Mouse (Mus musculus): Measurements from ENCODE around the gene Slc25a28. TPM values are rescaled to one million over a fixed set of nuclear protein-coding genes. Genes with fewer than 3 reads are reported as not detected.

Gene Slc25a28
- total RNA-seq, 4 experiments from 2014 or later = 44.9 to 53.6 (median 48.0) TPM

GRCm38 (mm10) chr19:43678467-43679003, 3.9 kb upstream of the Slc25a28 start:
- no peak for DNase-seq (ENCODE audit: low spot score in 2 of 2)

DNA sequence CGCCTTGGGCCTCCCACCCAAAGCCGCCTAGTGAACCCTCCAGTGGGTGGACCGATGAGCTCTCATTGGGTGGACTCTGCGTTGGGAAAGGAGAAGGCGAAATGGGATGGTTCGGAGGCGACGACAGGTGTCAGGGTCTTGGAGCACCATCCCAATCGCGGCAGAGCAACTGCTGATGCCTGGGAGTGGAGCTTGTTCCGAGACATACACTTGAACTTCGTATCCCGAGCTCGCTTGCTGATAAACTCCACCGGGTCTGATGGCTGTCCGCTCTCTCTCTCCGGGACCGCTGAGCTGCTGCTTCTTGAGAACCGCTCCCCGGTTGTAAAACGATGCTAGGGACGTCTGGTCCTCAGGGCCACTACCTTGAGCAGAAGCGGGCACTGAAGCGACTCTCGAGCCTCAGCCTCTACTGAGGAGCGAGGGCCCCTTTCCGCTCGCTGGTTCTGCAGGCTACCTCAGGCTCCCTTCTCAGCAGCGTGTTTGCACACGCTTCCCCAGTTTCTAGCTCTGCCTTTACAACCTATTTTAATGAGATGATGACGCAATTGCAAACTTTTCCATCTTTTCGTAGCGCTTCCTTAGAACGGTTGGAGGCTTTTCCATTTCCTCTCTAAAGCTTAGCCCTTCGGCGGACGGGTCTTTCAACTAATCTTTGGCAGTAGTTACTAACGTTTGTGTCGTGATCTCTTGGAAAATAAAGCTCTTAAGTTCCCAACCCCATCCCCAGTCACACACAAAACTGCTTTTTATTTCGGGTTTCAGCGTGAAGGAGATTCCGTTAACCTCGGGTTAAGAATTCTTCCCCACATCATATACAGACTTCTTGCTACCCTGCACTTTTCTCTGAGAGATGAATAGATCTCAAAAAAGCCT, 1.1 kb upstream of the Slc25a28 start:
- no peak for DNase-seq (ENCODE audit: low spot score in 2 of 2)

DNA sequence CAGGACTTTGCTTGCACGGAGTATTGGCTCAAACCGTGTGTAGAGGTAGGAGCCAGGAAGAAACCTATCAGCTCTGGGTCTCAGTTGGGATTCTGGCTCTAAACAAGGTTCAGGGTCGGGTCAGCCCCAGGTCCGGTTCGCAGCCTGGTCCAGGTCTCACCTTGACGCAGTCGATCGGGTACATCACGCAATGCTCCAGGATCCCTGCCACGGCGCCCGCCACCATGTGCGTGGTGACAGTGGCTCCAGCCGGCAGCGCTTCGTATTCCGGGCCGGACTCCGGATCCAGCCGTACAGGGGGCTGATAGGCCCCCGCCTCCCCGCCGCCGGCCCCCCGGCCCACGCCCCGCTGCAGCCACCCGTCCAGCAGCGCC, 378 bp downstream of the Slc25a28 start:
- DNase-seq (ENCODE audit: low spot score in 2 of 2) = peak in 1 of 2 experiments; percentile 55

DNA sequence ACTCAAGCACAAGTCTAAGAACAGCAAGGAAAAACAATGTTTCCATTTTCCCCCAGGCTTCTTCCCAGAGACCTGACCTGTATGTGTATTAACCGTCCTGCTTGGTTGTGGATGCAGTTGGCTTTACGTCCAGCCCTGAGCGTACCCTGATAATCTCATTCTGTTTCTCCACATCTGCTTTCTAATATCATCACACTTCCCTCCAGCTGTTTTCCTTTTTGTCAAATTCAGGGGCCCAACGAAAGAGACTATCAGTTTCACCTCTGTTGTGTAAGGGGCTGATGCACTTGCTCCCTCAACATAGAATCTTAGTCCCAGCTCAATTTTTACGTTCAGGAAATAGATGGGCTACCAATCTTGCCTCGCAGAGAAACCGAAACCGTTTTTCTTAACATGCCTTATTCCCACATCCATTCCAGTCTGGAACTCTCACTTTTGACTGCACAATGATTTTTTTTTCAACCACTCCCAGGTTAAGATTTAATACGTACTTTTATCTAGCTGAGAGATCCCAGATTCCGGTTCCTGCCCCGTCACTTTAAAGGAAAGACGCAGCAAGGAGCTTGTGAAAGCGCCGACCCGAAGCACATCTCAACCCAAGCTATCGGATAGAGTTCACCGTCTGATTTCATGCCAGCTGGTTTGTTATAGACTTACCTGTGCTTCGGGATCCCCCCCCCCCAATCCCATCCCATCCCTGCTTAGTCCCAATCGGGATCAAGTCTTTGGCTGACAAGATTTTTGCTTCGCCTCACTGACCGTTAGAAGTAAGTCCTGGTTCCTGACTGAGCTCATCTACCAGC, 967 bp downstream of the Slc25a28 start:
- DNase-seq (ENCODE audit: low spot score in 2 of 2) = no peak

DNA sequence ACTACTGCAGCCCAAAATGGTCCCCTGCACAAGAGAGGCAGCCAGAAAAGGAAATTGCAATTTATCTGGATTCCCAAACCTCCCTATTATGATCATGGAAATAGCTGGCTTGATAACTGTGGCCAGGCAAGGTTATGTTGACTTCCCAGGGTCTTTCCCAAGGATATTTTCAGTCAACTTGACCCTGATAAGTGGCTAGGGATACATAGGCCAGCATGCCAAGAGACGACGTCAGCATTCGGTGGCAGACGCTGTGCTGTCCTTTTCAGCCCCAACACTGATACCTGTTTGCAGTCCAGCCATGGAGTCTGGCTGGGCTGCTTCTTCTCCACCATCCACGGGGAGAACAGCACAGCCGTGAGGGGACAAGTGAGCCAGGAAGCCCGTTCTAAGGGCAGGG, 3.6 kb downstream of the Slc25a28 start:
- no peak for DNase-seq (ENCODE audit: low spot score in 2 of 2)

DNA sequence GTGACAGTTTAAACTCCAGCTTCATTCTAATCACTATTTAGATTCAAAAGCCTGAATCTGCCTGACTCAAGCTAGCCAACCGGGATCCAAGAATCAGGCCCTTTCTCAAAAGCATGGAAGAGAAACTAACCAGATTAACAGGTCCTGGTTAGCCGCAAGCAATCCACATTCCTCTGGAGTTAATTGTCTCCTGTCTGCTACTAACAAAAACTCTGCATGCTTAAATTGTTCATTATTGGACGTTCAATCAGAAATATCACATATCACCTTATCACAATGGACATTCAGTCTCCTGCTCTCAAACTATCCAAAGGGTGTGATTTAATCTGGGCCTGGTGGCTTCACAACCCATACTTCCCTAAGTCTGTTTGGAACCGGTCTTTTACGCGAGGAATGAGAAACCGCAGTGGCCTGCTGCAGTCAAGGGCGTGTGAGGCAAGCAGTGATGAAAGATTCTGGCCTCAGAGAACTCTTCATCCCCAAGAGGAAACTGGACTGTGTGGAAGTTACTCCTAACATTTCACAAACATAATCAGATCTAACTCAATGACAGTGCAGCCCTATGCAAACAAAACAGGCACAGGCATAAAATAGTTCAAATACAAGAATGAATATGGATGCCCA, 5.4 kb downstream of the Slc25a28 start:
- no peak for DNase-seq (ENCODE audit: low spot score in 2 of 2)

- DNase-seq (ENCODE audit: low spot score in 2 of 2) = no peak
These were observed 7.3 kb downstream of the Slc25a28 start for GRCm38 (mm10) chr19:43667430-43667809.

DNA sequence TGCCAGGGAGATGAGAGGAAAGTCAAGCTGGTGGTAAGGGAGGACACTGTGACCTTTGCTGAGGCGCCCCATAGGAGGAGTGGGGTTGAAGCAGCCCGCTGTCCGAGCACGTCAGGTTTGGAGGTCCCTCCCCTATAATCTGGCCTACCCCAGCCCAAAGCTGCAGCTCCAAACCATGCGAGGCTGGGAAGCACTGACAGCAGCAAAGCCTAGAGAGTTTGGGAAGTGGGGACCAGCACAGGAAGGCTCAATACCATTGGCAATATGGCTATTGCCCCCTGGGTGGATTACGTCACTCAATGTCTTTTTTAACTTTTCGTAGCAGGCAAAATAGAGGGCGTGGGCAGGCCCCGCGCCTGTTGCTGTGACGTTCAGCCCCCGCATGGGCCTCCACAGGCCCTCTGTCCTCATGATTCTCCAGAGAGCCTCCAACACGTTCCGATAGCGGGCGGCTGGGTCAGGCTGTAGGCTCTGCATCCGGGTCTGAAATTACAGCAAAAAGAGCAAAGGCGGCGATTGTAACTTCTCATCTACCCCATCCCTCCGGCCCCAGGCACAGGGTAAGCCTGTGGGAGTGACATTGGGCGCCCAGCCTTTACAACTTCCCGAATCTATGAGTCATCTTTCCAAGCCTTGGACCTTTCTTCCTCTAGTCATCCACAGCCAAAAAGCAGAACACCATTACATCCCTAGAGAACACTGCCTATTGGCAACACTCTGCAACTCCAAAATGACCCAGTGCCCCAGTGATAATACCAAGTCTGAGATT, 7.8 kb downstream of the Slc25a28 start:
- no peak for DNase-seq (ENCODE audit: low spot score in 2 of 2)

DNA sequence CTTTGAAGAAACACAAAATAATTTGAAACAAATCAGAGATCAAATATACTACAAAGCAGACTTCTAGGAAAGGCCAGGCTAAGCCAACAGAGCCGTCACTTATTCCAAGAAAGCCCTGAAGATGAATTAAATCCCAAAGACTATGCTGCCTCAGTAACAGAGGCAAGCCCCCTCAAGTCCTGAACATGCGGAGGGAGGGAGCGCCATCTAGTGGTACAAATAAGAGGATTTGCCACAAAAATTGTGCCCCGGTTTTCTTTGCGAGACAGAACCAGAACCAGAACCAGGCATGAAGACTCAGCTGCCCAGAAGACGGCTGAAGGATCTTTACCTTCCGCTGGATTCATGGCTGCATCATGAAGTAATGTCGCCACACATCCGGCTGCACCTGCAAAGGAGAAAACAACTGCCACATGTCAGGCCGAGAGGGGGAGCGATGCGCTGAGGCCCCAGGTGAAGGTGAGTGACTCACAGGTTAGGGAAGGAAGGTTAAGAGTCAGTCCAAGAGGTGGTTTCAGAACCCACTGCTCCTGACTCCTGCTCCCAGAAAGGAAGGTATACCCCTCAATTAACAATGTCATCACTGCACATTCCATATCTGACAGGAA, 9.1 kb downstream of the Slc25a28 start:
- no peak for DNase-seq (ENCODE audit: low spot score in 2 of 2)

DNA sequence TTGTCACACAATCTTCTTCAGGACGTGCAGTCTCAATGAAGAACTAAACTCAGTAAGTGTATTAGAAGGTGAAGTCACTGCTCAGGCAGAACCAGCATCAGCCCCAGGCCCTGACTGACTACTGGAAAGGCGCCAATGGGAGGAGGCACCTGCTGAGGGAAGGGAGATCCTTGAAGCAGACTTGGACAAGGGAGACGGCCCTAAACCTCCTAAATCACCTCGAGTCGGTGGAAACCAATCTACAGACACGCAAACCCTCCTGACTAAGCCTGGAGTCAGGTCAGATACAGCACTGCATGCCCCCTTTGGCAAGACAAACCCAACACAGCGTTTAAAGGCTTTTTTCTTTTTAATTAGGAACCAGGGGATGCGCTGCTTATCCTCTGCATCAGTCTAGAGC, 11.2 kb downstream of the Slc25a28 start:
- DNase-seq (ENCODE audit: low spot score in 2 of 2) = no peak

DNA sequence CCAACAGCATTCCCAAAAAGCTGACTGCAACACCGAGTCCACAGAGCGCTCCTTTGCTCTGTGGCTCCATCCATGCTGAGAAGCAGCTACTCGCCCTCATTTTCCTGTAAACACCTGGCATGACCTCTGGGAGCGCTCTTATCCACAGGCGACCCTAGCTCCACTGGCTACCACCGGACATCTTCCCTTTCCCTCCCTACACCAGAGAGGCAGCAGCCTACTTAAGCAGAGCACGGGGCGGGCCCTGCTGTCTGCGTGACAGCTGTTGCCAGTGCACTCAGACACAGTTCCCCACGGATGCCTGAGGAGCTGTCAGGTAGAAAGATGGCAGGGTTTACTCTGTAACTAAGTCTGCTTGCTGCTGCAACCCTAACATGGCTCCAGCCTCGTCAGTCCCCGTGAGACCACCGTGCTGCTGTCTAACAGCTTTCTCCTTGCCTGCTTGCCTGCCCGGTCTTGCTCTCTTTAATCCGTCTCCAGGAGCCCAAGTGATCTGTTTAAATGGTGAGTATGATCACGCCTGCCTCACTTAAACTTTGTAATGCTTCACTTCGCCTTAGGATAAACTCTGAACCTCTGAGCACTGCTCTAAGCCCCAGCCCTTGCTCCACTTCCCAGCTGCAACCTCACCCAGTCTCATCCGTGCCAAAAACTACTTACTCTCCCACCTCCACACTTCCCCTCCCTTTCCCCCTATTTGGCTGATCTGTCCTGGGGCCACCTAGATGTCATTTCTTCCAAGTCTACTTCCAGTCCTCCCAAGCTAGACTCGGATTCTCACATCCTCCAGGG, 12.3 kb downstream of the Slc25a28 start:
- DNase-seq (ENCODE audit: low spot score in 2 of 2) = no peak

DNA sequence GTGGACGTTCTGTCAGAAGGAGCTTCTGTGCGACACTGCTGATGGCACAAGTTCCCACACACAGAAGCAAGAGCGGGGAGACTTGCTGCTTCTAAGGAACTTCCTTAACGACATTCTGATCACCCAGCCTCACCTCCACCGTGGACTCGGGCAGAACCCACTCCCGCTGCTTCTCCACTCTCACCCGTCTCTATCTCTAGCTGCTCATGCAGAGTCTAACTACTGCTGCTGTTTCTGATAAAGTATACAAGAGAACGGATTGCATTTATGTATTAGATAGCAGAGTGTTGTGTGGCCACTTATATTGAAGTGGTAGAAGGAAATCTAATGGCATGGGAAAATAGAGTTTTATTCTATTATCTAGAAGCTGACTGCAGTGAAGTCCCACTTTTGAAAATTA, 13.9 kb downstream of the Slc25a28 start:
- DNase-seq (ENCODE audit: low spot score in 2 of 2) = no peak

DNA sequence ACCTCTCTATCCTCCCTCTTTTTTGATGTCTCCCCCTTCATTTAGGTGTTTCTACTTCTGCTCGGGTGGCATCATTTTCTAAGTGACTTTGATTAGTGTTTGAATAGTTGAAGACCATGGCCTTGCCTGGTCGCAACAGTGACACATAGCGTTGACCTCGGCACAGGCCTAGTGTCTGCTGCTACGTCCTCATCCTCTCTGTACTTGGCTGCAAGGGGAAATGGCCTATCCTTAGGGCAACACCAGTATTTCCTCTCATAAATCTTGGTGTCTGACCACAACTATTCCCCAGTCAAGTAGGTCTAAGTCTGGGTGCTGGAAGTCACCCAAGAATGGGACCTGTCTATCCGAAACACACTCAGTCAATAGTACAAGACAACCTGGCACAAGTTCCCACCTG, 15.0 kb downstream of the Slc25a28 start:
- no peak for DNase-seq (ENCODE audit: low spot score in 2 of 2)

DNA sequence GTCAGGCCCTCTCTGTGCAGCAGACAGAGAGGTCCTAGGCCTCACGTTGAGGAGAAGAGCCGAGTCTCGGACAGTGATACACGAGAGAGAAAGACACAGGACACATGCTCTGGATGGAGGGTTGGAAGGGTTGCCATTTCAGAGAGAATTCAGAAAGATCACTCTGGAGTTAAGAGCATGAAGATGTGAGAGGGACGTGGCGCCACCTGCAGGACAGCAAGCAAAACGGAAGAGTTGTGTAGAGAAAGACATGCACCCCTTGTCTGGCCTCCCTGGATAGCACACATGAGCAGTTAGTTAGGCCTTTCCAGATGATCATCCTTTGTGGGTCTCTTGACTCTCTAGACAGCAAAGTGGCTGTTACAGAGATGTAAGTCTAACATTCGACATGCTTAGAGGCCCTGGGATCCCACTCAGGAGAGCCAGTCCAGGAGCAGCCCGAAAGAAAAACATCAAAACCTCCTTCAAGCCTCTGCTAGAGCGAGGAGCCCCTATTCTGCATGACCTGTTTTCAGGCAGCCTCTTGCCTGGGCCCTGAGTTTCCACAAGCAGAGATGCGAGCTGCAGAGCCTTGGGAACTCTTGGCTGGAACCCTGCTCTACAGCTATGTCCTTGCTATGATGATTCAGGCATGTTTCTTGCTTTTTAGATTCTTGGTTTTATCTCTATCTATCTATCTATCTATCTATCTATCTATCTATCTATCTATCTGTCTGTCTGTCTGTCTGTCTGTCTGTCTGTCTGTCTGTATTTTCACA, 18.8 kb downstream of the Slc25a28 start:
- no peak for DNase-seq (ENCODE audit: low spot score in 2 of 2)

DNA sequence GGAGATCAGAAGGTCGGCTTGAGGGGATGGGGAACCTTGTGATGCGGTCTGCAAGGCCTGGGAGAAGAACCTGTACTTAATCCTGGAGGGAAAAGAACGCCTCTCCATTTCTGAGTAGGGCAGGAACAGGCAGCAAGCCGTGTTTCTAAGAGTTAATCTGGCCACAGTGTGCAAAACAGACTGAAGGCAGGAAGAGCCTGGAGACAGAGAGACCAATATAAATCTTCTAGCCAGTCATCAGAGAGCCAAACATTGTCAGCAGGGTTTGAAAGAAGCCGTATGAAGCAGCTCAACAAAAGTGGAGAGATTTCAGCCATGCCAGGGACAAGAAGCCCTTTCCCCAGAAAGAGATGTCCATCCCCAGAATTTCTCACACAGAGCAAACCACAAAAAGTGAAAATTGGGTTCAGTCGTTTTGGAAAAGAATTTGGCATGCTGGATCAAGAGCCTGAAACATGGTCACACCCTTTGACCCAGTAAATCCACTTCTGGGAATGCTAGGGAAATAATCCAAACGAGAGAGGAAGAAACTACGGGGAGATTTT, 23.4 kb downstream of the Slc25a28 start:
- no peak for DNase-seq (ENCODE audit: low spot score in 2 of 2)

- DNase-seq (ENCODE audit: low spot score in 2 of 2) = no peak
These were observed 26.3 kb downstream of the Slc25a28 start for GRCm38 (mm10) chr19:43648343-43648742.

DNA sequence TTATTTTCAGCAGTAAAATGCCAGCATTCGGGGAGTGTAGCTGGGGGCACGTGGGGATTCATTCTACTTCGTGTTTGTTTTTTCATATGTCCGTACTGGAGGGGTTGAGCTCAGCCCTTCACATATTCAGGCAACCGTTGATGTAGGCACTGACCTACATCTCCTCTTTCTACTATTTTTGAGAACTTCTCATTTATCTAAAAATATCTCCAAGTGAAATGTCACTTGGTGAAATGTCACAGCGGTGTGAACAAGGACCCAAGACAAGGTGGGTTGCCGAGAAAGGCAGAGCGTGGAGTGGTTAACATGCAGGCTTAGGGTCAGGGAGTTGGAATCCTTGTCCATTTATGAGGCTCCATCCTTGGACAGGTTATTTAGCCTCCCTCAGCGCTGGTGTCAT, 27.4 kb downstream of the Slc25a28 start:
- DNase-seq (ENCODE audit: low spot score in 2 of 2) = no peak

DNA sequence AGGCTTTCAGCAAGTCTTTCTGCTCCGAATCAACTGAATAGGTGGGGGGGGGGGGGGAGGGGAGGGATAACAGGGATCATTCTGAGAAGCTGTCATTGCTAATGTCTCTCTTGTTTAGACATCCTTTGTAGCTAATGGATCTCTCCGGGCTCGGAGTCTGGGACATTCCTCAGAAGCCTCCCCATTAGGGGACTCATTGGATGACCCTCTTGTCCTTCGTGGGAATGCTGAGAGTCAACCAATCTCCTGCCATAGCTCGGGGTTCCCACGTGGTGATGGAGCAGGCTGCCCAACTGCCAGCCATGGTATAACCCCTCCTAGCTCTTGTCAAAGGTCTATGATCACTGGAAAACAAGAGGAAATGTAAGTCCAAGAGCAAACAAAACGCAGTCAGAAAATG, 27.8 kb downstream of the Slc25a28 start:
- DNase-seq (ENCODE audit: low spot score in 2 of 2) = no peak

DNA sequence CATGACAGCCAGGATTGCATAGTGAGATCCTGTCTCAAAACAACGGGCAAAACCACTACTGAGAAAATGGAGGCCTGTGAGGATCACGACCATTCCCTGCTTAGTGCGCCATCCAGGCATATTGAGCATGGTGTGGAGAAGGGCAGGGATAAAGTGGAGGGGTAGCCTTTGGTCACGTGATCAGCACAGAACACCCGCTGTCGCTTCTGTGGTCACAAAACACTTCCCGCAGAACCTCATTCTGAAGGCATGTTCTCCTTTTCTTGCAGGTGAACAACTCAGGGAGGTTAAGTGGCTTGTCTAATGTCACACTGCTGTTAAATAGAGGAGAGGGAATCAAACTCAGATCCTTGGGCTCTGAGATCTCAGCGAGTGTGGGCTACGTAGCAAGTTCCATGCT, 29.2 kb downstream of the Slc25a28 start:
- no peak for DNase-seq (ENCODE audit: low spot score in 2 of 2)

All from left cerebral cortex, adult 8-10 months (tissue).